Mouse (Mus musculus) lung, adult 2 months (tissue): ENCODE measurements around the gene Adh1. TPM values are rescaled to one million over a fixed set of nuclear protein-coding genes. Genes with fewer than 3 reads are reported as not detected.

Experiments used
- DNase-seq: peaks from one replicate; pipeline ENCODE4 v3.0.0; 2022
- H3K4me1 ChIP-seq: fragments of 200-500 bp; 2 replicates; pipeline ENCODE4 v1.6.1; 2011; ENCODE audit warnings: low read length; ENCODE audit not compliant: control insufficient read depth, insufficient read depth
- H3K4me3 ChIP-seq: fragments of 200-500 bp; replicated peaks from 2 replicates; pipeline ENCODE3; 2011; ENCODE audit warnings: low read depth, mild to moderate bottlenecking, control low read depth, low read length; ENCODE audit errors: extremely low read depth
- CTCF ChIP-seq: fragments of 200-500 bp; IDR thresholded peaks from 2 replicates; pipeline ENCODE4 v1.5.1; 2011; ENCODE audit warnings: mild to moderate bottlenecking, low read length, control low read depth; ENCODE audit not compliant: insufficient read depth
- POLR2A ChIP-seq: fragments of 200-500 bp; IDR thresholded peaks from 2 replicates; pipeline ENCODE4 v1.6.1; 2011; ENCODE audit warnings: low read depth, mild to moderate bottlenecking, control low read depth, low read length, borderline replicate concordance; ENCODE audit errors: extremely low read depth
- WGBS: fragments of 180-500 bp; shearing (Covaris S2); methylation state at CpG from one replicate; pipeline ENCODE4 v1.1.7; 2018; 5-methylcytosine and 5-hydroxymethylcytosine counted together
- polyA plus RNA-seq: library from polyadenylated mRNA; depleted of rRNA; stranded (reverse); fragments of >200 nt; gene quantifications from 2 replicates; pipeline ENCODE4 v1.2.3, GENCODE M21; 2012

The Adh1 gene
- polyA plus RNA-seq, 1 experiment, result 114 TPM

GRCm38 (mm10) chr3:138275100-138275499, 14.3 kb downstream of the Adh1 start:
- Histone ChIP-seq H3K4me1 (no peaks in the 10 kb centered on the region; the same call in 1 of the 2 replicates), H3K4me3 (no peak overlapping the region)
- 67% methylated on average over 3 of the region's 3 CpGs for WGBS
- TF ChIP-seq POLR2A (no peak), CTCF (no peak)
- DNase-seq, result no peak

GRCm38 (mm10) chr3:138282556-138282955, 21.8 kb downstream of the Adh1 start:
- DNase-seq, result no peak
- WGBS, result 97% methylated on average over 9 of the region's 9 CpGs
- Histone ChIP-seq H3K4me3 (no peak overlapping the region), H3K4me1 (no peaks in the 10 kb centered on the region; the same call in 1 of the 2 replicates)
- TF ChIP-seq CTCF (no peak), POLR2A (no peak)

GRCm38 (mm10) chr3:138283831-138284230, 23.0 kb downstream of the Adh1 start:
- no peak overlapping the region for H3K4me3 ChIP-seq
- DNase-seq, result no peak
- TF ChIP-seq CTCF, result no peak
- no peak for TF ChIP-seq POLR2A
- WGBS, result 79% methylated on average over 1 of the region's 1 CpGs
- no peaks in the 10 kb centered on the region; the same call in 1 of the 2 replicates for H3K4me1 ChIP-seq

GRCm38 (mm10) chr3:138285986-138286385, 25.2 kb downstream of the Adh1 start:
- TF ChIP-seq POLR2A (no peak), CTCF (no peak)
- no peak for DNase-seq
- H3K4me1 ChIP-seq, result no peaks in the 10 kb centered on the region
- no peak overlapping the region for H3K4me3 ChIP-seq
- WGBS, result 91% methylated on average over 7 of the region's 7 CpGs

- no peak for TF ChIP-seq CTCF
- TF ChIP-seq POLR2A, result no peak
- DNase-seq, result no peak
- Histone ChIP-seq H3K4me3 (no peak overlapping the region), H3K4me1 (no peaks in the 10 kb centered on the region)
- WGBS, result 76% methylated on average over 4 of the region's 4 CpGs
These were observed 26.9 kb downstream of the Adh1 start for GRCm38 (mm10) chr3:138287686-138288085.

- DNase-seq, result no peak
- no peak for TF ChIP-seq POLR2A
- no peak for TF ChIP-seq CTCF
- 81% methylated on average over 2 of the region's 2 CpGs for WGBS
- Histone ChIP-seq H3K4me1 (no peaks in the 10 kb centered on the region), H3K4me3 (no peak overlapping the region)
These were observed 29.9 kb downstream of the Adh1 start for GRCm38 (mm10) chr3:138290672-138291071.

- no peak overlapping the region for H3K4me3 ChIP-seq
- WGBS, result 86% methylated on average over 4 of the region's 4 CpGs
These were observed 30.8 kb downstream of the Adh1 start for GRCm38 (mm10) chr3:138291529-138292117.

GRCm38 (mm10) chr3:138293298-138293895, 32.6 kb downstream of the Adh1 start:
- WGBS, result 78% methylated on average over 7 of the region's 7 CpGs
- no peak for TF ChIP-seq POLR2A
- DNase-seq, result no peak

More at GRCm38 (mm10) chr3:138291529-138292117, 30.8 kb downstream of the Adh1 start:
- H3K4me1 ChIP-seq, result no peaks in the 10 kb centered on the region
- TF ChIP-seq POLR2A (no peak), CTCF (no peak)
- DNase-seq, result no peak

GRCm38 (mm10) chr3:138300130-138300529, 39.3 kb downstream of the Adh1 start:
- DNase-seq, result no peak
- Histone ChIP-seq H3K4me1 (peaks cover 2% of the 10 kb centered on the region; the same call in 1 of the 2 replicates), H3K4me3 (no peak overlapping the region)
- TF ChIP-seq CTCF (no peak), POLR2A (no peak)
- 82% methylated on average over 9 of the region's 9 CpGs for WGBS

More at GRCm38 (mm10) chr3:138293298-138293895, 32.6 kb downstream of the Adh1 start:
- no peaks in the 10 kb centered on the region for H3K4me1 ChIP-seq
- H3K4me3 ChIP-seq, result no peak overlapping the region

- Histone ChIP-seq H3K4me3 (no peak overlapping the region), H3K4me1 (peaks cover 5% of the 10 kb centered on the region)
- no peak for TF ChIP-seq POLR2A
- TF ChIP-seq CTCF, result no peak
- WGBS, result 68% methylated on average over 4 of the region's 4 CpGs
- no peak for DNase-seq
These were observed 41.9 kb downstream of the Adh1 start for GRCm38 (mm10) chr3:138302676-138303075.

GRCm38 (mm10) chr3:138303771-138304488, 43.1 kb downstream of the Adh1 start:
- DNase-seq, result no peak
- peaks cover 5% of the 10 kb centered on the region for H3K4me1 ChIP-seq
- 61% methylated on average over 6 of the region's 6 CpGs for WGBS
- TF ChIP-seq CTCF, result no peak
- no peak for TF ChIP-seq POLR2A
- no peak overlapping the region for H3K4me3 ChIP-seq
